Mouse (Mus musculus) right cerebral cortex, adult 2 months (tissue): ENCODE data around the gene Vgll4.
A peak's percentile ranks its signal among the peaks of the same experiment; 100 is the strongest.

Experiments
- DNase-seq, 2 experiments: peaks; one replicate each; pipeline ENCODE4 v3.0.0; 2021 to 2022; ENCODE audit warnings: low spot score in 2 of 2

Gene Vgll4

GRCm38 (mm10) chr6:114974331-114974730 lies 4.5 kb upstream of the Vgll4 start:
- no peak for DNase-seq

GRCm38 (mm10) chr6:114972988-114973387 lies 3.2 kb upstream of the Vgll4 start:
- no peak for DNase-seq

- no peak for DNase-seq
These were observed 1.1 kb upstream of the Vgll4 start for GRCm38 (mm10) chr6:114970895-114971294.

- DNase-seq = no peak
These were observed 592 bp upstream of the Vgll4 start for GRCm38 (mm10) chr6:114970386-114970785.

- peak; percentile 87 to 89 for DNase-seq
These were observed 1.2 kb downstream of the Vgll4 start for GRCm38 (mm10) chr6:114968361-114969212.

DNA sequence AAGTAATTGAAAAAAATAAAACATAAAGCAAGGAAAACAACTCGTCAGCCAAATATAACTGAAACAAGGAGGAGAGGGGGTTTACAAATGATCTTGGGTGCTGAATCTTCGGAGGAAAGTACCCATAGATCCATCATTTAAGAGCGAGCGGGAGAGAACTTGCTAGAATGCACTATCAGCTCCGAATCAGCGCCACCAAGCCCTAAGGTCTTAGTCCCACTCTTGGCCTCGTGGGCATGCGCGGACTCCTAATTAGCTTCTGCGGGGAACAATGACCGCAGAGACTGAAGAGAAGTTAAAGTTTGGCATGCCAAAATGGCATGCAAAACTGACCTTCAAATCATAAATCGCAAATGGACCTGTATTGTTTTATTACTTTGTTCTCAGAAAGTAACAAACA lies 2.2 kb downstream of the Vgll4 start:
- no peak for DNase-seq

DNA sequence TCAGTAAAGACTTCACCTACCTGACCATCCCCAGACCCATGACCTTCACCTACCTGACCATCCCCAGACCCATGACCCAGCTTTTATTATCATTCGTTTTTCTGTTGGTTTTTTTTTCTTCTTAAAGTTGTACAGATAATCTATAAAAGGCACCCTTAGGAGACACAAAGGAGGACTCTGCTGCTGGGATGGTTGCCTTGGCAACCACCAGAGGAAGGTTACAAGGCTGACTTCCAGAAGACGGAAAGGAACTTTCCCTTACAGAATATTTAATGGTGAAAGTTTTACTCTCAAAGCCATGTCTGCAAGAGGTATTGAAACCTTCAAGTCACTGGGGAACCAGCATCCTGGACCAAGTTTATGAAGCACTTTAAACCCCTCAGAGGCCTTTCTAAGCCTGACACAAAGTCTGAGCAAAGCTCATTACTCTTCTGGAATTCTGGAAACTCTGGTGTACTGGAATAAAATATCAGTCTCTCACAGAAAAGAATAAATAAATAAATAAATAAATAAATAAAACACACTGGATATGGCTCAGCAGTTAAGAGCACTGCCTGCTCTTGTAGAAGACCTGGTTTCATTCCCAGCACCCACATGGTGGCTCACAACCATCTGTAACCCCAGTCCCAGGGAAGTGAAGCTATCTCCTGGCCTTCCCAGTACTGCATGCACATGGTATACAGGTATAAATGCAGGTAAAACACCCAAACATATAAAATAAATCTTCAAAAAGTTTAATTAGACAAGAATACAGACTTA lies 3.2 kb downstream of the Vgll4 start:
- DNase-seq = no peak

DNA sequence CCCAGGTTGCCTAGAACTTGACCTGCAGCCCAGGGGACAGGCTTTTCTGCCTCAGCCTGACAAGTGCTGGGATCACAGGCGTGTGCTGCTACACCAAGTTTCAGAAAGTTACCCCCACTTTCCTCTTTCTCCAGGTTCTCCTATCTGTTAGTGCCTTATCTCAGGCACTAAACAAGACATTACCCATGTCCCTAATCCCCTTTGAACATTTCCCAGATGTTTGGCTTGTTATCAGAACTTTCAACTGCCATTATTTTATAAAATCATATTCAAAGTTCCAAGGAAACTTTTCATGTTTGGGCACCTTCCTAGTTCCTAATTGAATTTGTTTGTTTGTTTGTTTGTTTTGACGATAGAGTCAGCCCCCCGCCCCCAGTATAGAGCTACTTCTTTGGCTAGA lies 4.0 kb downstream of the Vgll4 start:
- no peak for DNase-seq

- no peak for DNase-seq
These were observed 4.4 kb downstream of the Vgll4 start for GRCm38 (mm10) chr6:114965396-114965795.

DNA sequence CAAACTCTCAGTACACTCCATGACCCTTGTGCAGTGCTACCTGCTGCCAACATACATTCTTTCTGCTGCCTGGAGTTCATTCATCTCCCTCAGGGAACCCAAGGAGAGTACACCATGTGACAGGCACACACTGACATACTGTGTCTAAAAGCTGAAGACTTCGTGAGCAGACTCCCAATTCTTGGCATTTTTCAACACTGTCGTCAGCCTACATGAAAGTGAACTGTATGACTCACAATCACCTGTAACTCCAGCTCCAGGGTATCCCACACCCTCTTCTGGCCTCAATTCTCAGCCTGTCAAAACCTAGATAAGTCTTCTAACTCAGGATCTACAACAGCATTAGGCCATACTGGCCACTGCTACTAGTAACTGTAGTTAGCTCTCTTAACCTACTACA lies 5.6 kb downstream of the Vgll4 start:
- DNase-seq = no peak

- no peak for DNase-seq
These were observed 6.2 kb downstream of the Vgll4 start for GRCm38 (mm10) chr6:114963636-114964035.

DNA sequence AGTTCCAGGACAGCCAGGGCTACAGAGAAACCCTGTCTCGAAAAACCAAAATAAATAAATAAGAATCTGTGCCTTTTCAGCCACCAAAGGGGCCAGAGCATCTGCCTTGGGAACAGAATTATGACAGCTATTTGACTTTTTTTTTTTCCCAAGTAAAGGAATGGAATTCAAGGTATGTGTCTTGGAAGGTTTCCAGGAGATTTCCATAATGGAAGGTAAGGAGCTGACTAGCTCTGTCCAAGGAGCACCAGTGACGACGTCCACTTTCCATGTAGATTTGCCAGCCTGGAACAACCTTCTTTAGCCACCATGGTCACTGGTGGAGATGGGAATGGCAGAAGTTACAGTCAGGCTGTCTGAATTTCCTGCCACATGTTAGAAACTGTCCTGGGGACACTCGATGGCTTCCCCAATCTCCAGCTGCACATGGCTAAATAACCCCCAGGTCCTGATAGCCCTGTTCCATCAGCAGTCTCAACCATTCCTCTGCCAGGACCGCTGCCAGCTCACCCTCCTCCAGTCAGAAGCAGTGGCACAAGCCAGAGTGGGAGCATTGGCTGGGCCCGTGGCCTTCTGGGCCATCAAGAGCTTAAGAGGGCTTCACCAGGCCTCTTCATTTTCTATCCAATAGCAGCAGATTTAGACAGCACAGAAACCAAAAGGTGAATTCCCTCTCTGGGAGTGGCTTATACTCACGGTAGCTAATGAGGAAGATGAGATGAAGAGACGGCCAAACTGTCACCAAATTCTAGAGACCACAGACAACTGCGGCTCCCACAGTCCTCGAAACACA lies 8.3 kb downstream of the Vgll4 start:
- no peak for DNase-seq

DNA sequence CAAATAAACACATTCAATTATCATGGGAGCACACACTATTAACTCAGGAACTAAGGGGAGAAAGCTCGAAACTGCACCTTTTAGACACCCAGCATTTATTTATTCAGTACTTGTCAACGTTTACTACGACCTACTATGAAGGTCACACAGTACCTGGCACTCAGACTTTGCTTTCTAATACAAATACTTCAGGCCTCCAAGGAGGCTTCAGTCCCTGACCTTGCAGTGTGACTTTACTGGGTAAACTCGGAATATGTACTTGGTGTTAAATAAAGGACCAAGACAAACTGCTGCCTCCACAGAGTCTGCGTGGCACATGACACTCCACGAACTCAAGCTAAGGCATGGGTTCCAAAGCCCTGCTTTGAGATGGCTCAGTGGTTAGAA lies 10.8 kb downstream of the Vgll4 start:
- no peak for DNase-seq

DNA sequence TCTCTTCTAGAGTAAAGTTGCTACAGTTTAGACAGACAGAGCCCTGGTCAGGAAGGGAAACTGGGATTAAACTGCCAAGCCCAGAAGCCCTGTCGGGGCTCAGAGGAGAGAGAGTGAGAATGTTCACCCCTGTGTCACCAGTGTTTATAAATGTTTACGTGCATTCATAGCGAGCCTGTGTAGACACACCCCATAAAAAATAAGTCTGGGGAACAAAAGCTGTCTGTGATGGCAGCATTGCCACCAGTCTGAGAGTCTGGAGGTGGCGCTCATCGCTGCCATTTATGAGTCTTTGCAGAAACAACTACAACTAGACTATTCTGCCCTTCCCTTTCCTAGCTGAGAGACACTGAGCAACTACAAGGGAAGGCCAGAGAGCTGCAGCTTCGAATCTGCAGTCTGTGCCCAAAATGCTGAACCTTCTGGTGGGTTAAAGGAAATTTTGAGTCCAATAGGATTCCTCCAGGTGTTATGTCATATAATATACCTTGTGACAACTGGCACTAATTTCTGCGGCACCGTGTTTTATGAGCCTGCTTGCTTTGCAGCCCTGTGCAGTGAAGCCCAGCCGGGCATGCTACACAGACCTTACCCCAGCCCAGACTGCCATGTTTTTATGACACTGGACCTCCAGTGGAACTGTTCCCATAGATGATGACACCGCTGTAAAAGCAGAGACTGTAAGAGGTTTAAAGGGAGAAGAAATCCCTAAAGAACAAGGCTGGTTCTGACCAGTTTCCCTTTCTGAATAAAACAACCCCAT lies 11.4 kb downstream of the Vgll4 start:
- no peak for DNase-seq

DNA sequence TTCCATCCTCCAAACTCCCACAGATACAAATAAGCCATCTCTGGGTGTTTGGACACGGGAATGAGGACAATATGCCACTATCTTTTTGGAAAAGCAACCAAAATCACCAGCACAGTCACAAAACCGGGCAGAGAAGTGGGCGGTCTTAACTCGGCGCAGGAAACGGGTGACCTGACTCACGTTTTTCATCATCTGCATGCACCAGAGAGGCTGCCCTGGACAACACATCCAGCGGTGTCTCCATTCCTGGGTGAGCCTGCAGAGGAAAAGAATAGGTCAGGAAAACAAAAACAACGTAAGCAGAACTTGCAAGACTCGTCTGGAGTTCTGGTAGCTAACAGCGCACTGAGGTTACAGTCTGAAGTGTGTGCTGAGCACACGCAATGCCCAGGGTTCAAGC lies 12.0 kb downstream of the Vgll4 start:
- DNase-seq = no peak

- no peak for DNase-seq
These were observed 15.3 kb downstream of the Vgll4 start for GRCm38 (mm10) chr6:114954496-114954895.

GRCm38 (mm10) chr6:114953601-114954000 lies 16.2 kb downstream of the Vgll4 start:
- DNase-seq = no peak

GRCm38 (mm10) chr6:114952356-114952755 lies 17.4 kb downstream of the Vgll4 start:
- no peak for DNase-seq

GRCm38 (mm10) chr6:114944456-114945438 lies 25.0 kb downstream of the Vgll4 start:
- no peak for DNase-seq

GRCm38 (mm10) chr6:114941201-114941849 lies 28.5 kb downstream of the Vgll4 start:
- DNase-seq = no peak
